Mouse (Mus musculus) kidney, adult 2 months (tissue): ENCODE results near the gene Abi3bp.

Experiments
- CTCF ChIP-seq: fragments of 200-500 bp; conservative IDR thresholded peaks from 2 replicates; pipeline ENCODE4 v1.5.1; 2011; ENCODE audit warnings: low read depth, mild to moderate bottlenecking, control low read depth, low read length, moderate library complexity, mixed read lengths; ENCODE audit not compliant: insufficient read depth, insufficient read length
- POLR2A ChIP-seq: fragments of 200-500 bp; IDR thresholded peaks from one replicate; pipeline ENCODE4 v1.6.1; 2011; ENCODE audit warnings: low read depth, low read length, control low read depth

- no peak for TF ChIP-seq POLR2A
- no peak for TF ChIP-seq CTCF
Measured at GRCm38 (mm10) chr16:56498680-56499079, 21.0 kb downstream of the Abi3bp start.
